Mouse (Mus musculus): Measurements from ENCODE around the gene Tbcc. TPM values are rescaled to one million over a fixed set of nuclear protein-coding genes. Genes with fewer than 3 reads are reported as not detected.

Tbcc gene
- total and polyA plus RNA-seq, 3 experiments, result 19.3 to 31.8 TPM; not detected in 1

DNA sequence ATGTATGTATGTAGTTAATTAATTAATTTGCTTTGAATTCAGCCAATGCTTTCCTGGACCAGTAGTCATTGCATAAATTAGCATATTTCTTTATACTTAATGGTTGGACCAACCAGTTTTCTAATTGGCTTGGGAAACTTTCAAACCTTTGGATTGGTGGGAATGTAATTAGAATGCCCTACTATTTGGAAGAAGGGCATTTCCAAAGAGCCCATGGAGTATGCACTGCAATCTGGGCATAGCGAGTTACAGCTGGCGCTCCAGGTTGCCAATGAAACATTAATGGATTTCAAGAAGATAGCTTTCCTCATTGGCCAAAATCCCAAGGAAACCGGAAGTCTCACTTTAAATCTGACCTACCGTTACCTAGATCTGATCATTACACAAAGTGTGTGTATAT lies 30.4 kb upstream of the Tbcc start:
- H3K4me3 ChIP-seq (ENCODE audit: control insufficient read depth in 1 of 2, insufficient read depth in 1 of 2, low read depth in 2 of 2, low read length in 2 of 2), result no peak overlapping the region
- TF ChIP-seq USF1 (IDR thresholded peaks at IDR 0.05; ENCODE audit: low read depth, low read length) (no peak), JUND (IDR thresholded peaks at IDR 0.05; ENCODE audit: low read depth, low read length) (no peak), POLR2A (IDR thresholded peaks at IDR 0.05; ENCODE audit: control insufficient read depth in 1 of 2, insufficient read depth in 1 of 2, low read depth in 1 of 2, low read length in 2 of 2, poor library complexity in 1 of 2) (no peak), SIN3A (IDR thresholded peaks at IDR 0.05; ENCODE audit: low read length) (no peak), GABPA (IDR thresholded peaks at IDR 0.05; ENCODE audit: low read depth, low read length) (no peak), MEF2A (IDR thresholded peaks at IDR 0.05; ENCODE audit: extremely low read depth, insufficient replicate concordance, low read depth, low read length, poor library complexity, severe bottlenecking) (no peak), NELFE (IDR thresholded peaks at IDR 0.05; ENCODE audit: low read depth, low read length) (no peak), GATA1 (IDR thresholded peaks at IDR 0.05; ENCODE audit: low read depth, low read length) (no peak), RCOR1 (IDR thresholded peaks at IDR 0.05; ENCODE audit: low read depth, low read length) (no peak), BHLHE40 (IDR thresholded peaks at IDR 0.05; ENCODE audit: borderline replicate concordance, low read depth, low read length) (no peak), MXI1 (IDR thresholded peaks at IDR 0.05; ENCODE audit: low read depth, low read length) (no peak), ELF1 (IDR thresholded peaks at IDR 0.05; ENCODE audit: low read depth, low read length) (no peak), SMC3 (IDR thresholded peaks at IDR 0.05; ENCODE audit: low read depth, low read length) (no peak), CHD1 (IDR thresholded peaks at IDR 0.05; ENCODE audit: low read depth, low read length) (no peak), NRF1 (IDR thresholded peaks at IDR 0.05; ENCODE audit: insufficient read depth, low read depth, low read length, poor library complexity, severe bottlenecking) (no peak)

GRCm38 (mm10) chr17:46864566-46865195 lies 25.8 kb upstream of the Tbcc start:
- TF ChIP-seq ELF1 (IDR thresholded peaks at IDR 0.05; ENCODE audit: low read depth, low read length), result no peak
- TF ChIP-seq BHLHE40 (IDR thresholded peaks at IDR 0.05; ENCODE audit: borderline replicate concordance, low read depth, low read length), result peak; percentile 38; the same call in 1 of the 2 replicates
- TF ChIP-seq GATA1 (IDR thresholded peaks at IDR 0.05; ENCODE audit: low read depth, low read length), result 0 out of 2 replicates have a peak, but pooled peaks have one; percentile 40
- TF ChIP-seq TAL1 (IDR thresholded peaks at IDR 0.05; ENCODE audit: low read length), result peak; percentile 71
- no peak for TF ChIP-seq MXI1 (IDR thresholded peaks at IDR 0.05; ENCODE audit: low read depth, low read length)
- TF ChIP-seq ZC3H11A (IDR thresholded peaks at IDR 0.05; ENCODE audit: low read depth, low read length), result no peak
- peak; percentile 39; the same call in 1 of the 2 replicates for TF ChIP-seq TCF12 (IDR thresholded peaks at IDR 0.05; ENCODE audit: low read depth, low read length)
- TF ChIP-seq JUND (IDR thresholded peaks at IDR 0.05; ENCODE audit: low read depth, low read length), result no peak
- peak; percentile 82 for TF ChIP-seq USF1 (IDR thresholded peaks at IDR 0.05; ENCODE audit: low read depth, low read length)
- TF ChIP-seq MYC (IDR thresholded peaks at IDR 0.05; ENCODE audit: low read depth, low read length), result no peak
- 0 out of 2 replicates have a peak, but pooled peaks have one; percentile 43 for TF ChIP-seq RCOR1 (IDR thresholded peaks at IDR 0.05; ENCODE audit: low read depth, low read length)
- Histone ChIP-seq H3K27ac (ENCODE audit: control insufficient read depth, low read depth, low read length) (no peak overlapping the region), H3K79me2 (ENCODE audit: control insufficient read depth, insufficient read depth, low read length, poor library complexity) (no peaks in the 10 kb centered on the region), H3K27me3 (ENCODE audit: control insufficient read depth in 1 of 2, insufficient read depth in 2 of 2, low read length in 2 of 2) (no peaks in the 10 kb centered on the region), H3K36me3 (ENCODE audit: control insufficient read depth in 1 of 2, insufficient read depth in 2 of 2, low read length in 2 of 2) (0 out of 4 replicates have a peak, but pooled peaks cover 0 to 2% of the 10 kb centered on the region in 2 experiments), H3K4me1 (ENCODE audit: control insufficient read depth in 1 of 2, insufficient read depth in 2 of 2, low read length in 2 of 2) (peaks cover 0 to 11% of the 10 kb centered on the region in 2 experiments; a peak in 2 of 4 replicates), H3K9me3 (replicated peaks; ENCODE audit: insufficient read depth, low read length) (no peaks in the 10 kb centered on the region), H3K4me3 (ENCODE audit: control insufficient read depth in 1 of 2, insufficient read depth in 1 of 2, low read depth in 2 of 2, low read length in 2 of 2) (no peak overlapping the region), H3K9ac (ENCODE audit: control insufficient read depth, low read depth, low read length, poor library complexity, severe bottlenecking) (no peak overlapping the region)
- no peak for DNase-seq (ENCODE audit: low read depth, low spot score)

More for the DNA sequence above, 30.4 kb upstream of the Tbcc start:
- H3K27ac ChIP-seq (ENCODE audit: control insufficient read depth, low read depth, low read length), result no peak overlapping the region
- peaks cover 26% of the 10 kb centered on the region for H3K79me2 ChIP-seq (ENCODE audit: control insufficient read depth, insufficient read depth, low read length, poor library complexity)
- peaks cover 0 to 14% of the 10 kb centered on the region in 2 experiments; a peak in 2 of 4 replicates for H3K36me3 ChIP-seq (ENCODE audit: control insufficient read depth in 1 of 2, insufficient read depth in 2 of 2, low read length in 2 of 2)
- H3K27me3 ChIP-seq (ENCODE audit: control insufficient read depth in 1 of 2, insufficient read depth in 2 of 2, low read length in 2 of 2), result no peaks in the 10 kb centered on the region
- no peak for DNase-seq (ENCODE audit: low read depth, low spot score)
- peaks cover under 1 to 16% of the 10 kb centered on the region in 2 experiments for H3K4me1 ChIP-seq (ENCODE audit: control insufficient read depth in 1 of 2, insufficient read depth in 2 of 2, low read length in 2 of 2)
- no peaks in the 10 kb centered on the region for H3K9me3 ChIP-seq (replicated peaks; ENCODE audit: insufficient read depth, low read length)
- no peak overlapping the region for H3K9ac ChIP-seq (ENCODE audit: control insufficient read depth, low read depth, low read length, poor library complexity, severe bottlenecking)

Measured in MEL (cell line).